Mouse (Mus musculus) forebrain, embryonic 12.5 days (tissue): ENCODE data around the gene Thap4. TPM values are rescaled to one million over a fixed set of nuclear protein-coding genes. Genes with fewer than 3 reads are reported as not detected.

ENCODE experiments used
- ATAC-seq: fragments of 200-750 bp; cut with Nextera tagmentation; 2 replicates; pipeline ENCODE4 v1.8.0; 2017; ENCODE audit warnings: moderate TSS enrichment; ENCODE audit not compliant: low FRiP score
- H3K27ac ChIP-seq: fragments of 300-500 bp; sonication (generic); 2 replicates; pipeline ENCODE4 v1.5.1; 2016; ENCODE audit warnings: mild to moderate bottlenecking
- H3K27me3 ChIP-seq: fragments of 300-500 bp; sonication (generic); 2 replicates; pipeline ENCODE4 v1.6.1; 2016; ENCODE audit warnings: mild to moderate bottlenecking
- H3K36me3 ChIP-seq: fragments of 300-500 bp; sonication (generic); replicated peaks from 2 replicates; pipeline ENCODE4 v1.6.1; 2016; ENCODE audit warnings: mild to moderate bottlenecking
- H3K4me1 ChIP-seq: fragments of 300-500 bp; sonication (generic); 2 replicates; pipeline ENCODE4 v1.6.1; 2016
- H3K4me2 ChIP-seq: fragments of 300-500 bp; sonication (generic); 2 replicates; pipeline ENCODE4 v1.6.1; 2016; ENCODE audit warnings: mild to moderate bottlenecking, moderate library complexity
- H3K4me3 ChIP-seq: fragments of 300-500 bp; sonication (generic); replicated peaks from 2 replicates; pipeline ENCODE4 v1.5.1; 2016; ENCODE audit warnings: mild to moderate bottlenecking
- H3K9ac ChIP-seq: fragments of 300-500 bp; sonication (generic); 2 replicates; pipeline ENCODE4 v1.6.1; 2016; ENCODE audit warnings: mild to moderate bottlenecking
- H3K9me3 ChIP-seq: fragments of 300-500 bp; sonication (generic); 2 replicates; pipeline ENCODE4 v1.6.1; 2016
- WGBS: fragments of 180-500 bp; shearing (Covaris S2); methylation state at CpG from one replicate; pipeline ENCODE4 v1.1.7; 2016; 5-methylcytosine and 5-hydroxymethylcytosine counted together
- polyA plus RNA-seq: library from polyadenylated mRNA; unstranded; fragments of >200 nt; fragmentation: Nextera tagmentation; extraction: Ambion mirVana; gene quantifications from 2 replicates; pipeline ENCODE4 v1.2.1, GENCODE M21; 2016

Thap4 gene
- polyA plus RNA-seq, 1 experiment from 2014 or later, result 36.7 TPM

DNA sequence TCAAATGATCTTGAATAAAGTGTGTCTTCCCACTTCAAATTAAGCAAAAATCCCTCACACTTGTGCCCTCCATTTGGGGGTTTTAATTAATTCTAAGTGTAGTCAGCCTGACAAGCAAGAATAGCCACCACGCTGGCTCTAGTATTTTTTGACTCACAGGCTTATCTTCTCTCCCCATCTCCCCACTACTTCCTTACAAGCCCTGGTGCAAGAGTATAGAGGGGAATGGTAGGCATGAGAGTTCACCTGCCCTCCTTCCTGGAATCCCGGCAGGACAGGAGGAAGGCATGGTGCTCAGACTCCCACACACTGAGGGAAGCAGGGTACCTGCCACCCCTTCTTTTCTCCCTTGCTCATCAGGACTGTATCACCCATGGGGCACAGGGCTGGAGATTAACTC lies 100.4 kb downstream of the Thap4 start:
- H3K4me2 ChIP-seq, result no peak overlapping the region
- H3K4me3 ChIP-seq, result no peak overlapping the region
- H3K9me3 ChIP-seq, result no peaks in the 10 kb centered on the region
- no peak overlapping the region for H3K27ac ChIP-seq
- H3K4me1 ChIP-seq, result no peaks in the 10 kb centered on the region
- H3K9ac ChIP-seq, result no peak overlapping the region
- WGBS, result 70% methylated on average over 2 of the region's 2 CpGs
- no peaks in the 10 kb centered on the region for H3K36me3 ChIP-seq
- H3K27me3 ChIP-seq, result no peaks in the 10 kb centered on the region
- ATAC-seq, result no peak

Other genes starting within 250 kb of the Thap4 start
- gene Farp2, start 242.8 kb downstream of the Thap4 start, polyA plus RNA-seq, result 4.6 and 5.0 TPM in 2 replicates
- gene Stk25, start 96.2 kb downstream of the Thap4 start, polyA plus RNA-seq, result 202 and 216 TPM in 2 replicates
- gene Bok, start 69.2 kb downstream of the Thap4 start, polyA plus RNA-seq, result 50.8 and 57.6 TPM in 2 replicates
- 102 and 113 TPM in 2 replicates for gene Atg4b, start 3.4 kb downstream of the Thap4 start, polyA plus RNA-seq
- gene Dtymk, start 47.1 kb upstream of the Thap4 start, polyA plus RNA-seq, result 241 and 246 TPM in 2 replicates
- 19.4 and 20.9 TPM in 2 replicates for gene Ing5, start 49.1 kb upstream of the Thap4 start, polyA plus RNA-seq
- 13.2 and 13.9 TPM in 2 replicates for gene D2hgdh, start 70.0 kb upstream of the Thap4 start, polyA plus RNA-seq
- gene Gal3st2, start 106.4 kb upstream of the Thap4 start, polyA plus RNA-seq, result not detected in 2 replicates
- gene Gal3st2b, start 163.4 kb upstream of the Thap4 start, polyA plus RNA-seq, result 0.10 TPM in 1 of 2 replicates, not detected in the other
- gene Gal3st2c, start 235.6 kb upstream of the Thap4 start, polyA plus RNA-seq, result not detected in 2 replicates